Mouse (Mus musculus): ENCODE measurements at regions not wholly inside any gene's neighbourhood (a gene's known extent, or its start where the extent isn't known, plus 50 kb on each side); places are given as distances from the start of the nearest gene placed in this dataset.

- TF ChIP-seq MXI1 (IDR thresholded peaks at IDR 0.05; ENCODE audit: low read depth, low read length) (no peak), CTCF (conservative IDR thresholded peaks at IDR 0.05 in 1 of 2, IDR thresholded peaks at IDR 0.05 in 1 of 2; ENCODE audit: low read depth in 2 of 2, low read length in 2 of 2) (no peak)
Measured at GRCm38 (mm10) chr10:122564473-122564872, 114.1 kb upstream of the Ppm1h start.
